In the genomic region with DNA sequence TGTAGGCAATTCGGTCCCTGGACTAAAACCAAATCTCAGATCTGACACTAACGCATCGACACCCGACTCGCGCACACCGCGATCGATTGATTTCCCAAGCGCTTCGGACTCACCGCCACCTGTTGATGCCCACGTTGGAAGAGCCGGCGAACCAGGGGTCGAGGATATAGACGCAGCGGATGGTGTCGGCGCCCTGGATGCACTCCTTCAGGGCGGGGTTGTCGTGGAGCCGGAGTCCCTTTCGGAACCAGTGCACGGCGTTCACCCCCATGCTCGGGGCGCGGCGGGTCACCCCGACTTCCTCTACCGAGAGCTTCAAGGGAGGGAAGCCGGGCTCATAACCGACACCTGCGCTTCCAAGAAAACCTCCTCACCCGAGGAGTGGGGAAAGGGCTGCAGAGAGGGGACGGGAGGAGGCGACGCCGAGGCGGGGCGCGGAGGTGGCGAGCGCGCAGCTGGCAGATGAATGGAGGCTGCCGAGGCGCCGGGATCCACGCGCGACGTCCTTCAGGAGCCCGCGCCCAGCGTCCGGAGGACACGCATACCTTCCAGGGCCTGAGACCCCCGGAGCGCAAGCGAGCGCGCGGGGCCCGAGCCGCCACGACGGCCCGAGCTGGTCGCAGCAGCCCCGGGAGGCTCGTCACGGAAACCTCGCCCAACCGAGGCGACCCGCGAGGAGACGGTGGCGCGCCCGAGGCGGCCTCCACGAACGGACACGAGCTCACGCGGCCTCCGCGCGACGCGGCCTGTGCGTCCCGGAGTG, we compare ENCODE assay signal across 8 mouse cellular contexts. TPM values are rescaled to one million over a fixed set of nuclear protein-coding genes. Genes with fewer than 3 reads are reported as not detected.
DNase-seq lines count a peak whose midpoint lies in the region; ATAC-seq and TF ChIP-seq lines count a peak whose summit lies in the region.

No protein-coding gene starts in this region.

- peak overlapping the region; percentile 99 for H3K4me2 ChIP-seq in forebrain, embryonic 11.5 days (ENCODE audit: low read depth, low read length, severe bottlenecking)
- peak overlapping the region; percentile 99 for H3K4me2 ChIP-seq in heart, embryonic 16.5 days (ENCODE audit: low read depth, low read length)

- no peaks in the 10 kb centered on the region for H3K4me1 ChIP-seq in G1E (ENCODE audit: insufficient read depth, low read depth, low read length)
- H3K4me1 ChIP-seq in brown adipose tissue, adult 24 weeks (ENCODE audit: control insufficient read depth, insufficient read depth, insufficient read length, low read length): 0 out of 2 replicates have a peak, but pooled peaks cover 2% of the 10 kb centered on the region
- H3K4me1 ChIP-seq in forebrain, embryonic 11.5 days (replicated peaks; ENCODE audit: control insufficient read depth, insufficient read depth, low read length): 0 out of 2 replicates have a peak, but pooled peaks cover 2% of the 10 kb centered on the region
- H3K4me1 ChIP-seq in heart, embryonic 16.5 days (ENCODE audit: control insufficient read depth, insufficient read depth, low read length): peaks cover 12% of the 10 kb centered on the region

- H3K36me3 ChIP-seq in G1E (replicated peaks): no peaks in the 10 kb centered on the region
- H3K36me3 ChIP-seq in forebrain, embryonic 11.5 days (ENCODE audit: control insufficient read depth, insufficient read depth, low read length): no peaks in the 10 kb centered on the region
- H3K36me3 ChIP-seq in heart, embryonic 16.5 days (ENCODE audit: control insufficient read depth, insufficient read depth): no peaks in the 10 kb centered on the region

- WGBS in forebrain, embryonic 11.5 days: under 1% methylated on average over 95 of the region's 95 CpGs
- under 1% methylated on average over 95 of the region's 95 CpGs for WGBS in heart, embryonic 16.5 days

- no peaks in the 10 kb centered on the region for H3K27me3 ChIP-seq in G1E (ENCODE audit: insufficient read depth, low read length)
- H3K27me3 ChIP-seq in forebrain, embryonic 11.5 days (ENCODE audit: control insufficient read depth, insufficient read depth, low read length): no peaks in the 10 kb centered on the region
- H3K27me3 ChIP-seq in heart, embryonic 16.5 days (ENCODE audit: control insufficient read depth, insufficient read depth, low read length): no peaks in the 10 kb centered on the region

- no peak for DNase-seq in G1E (ENCODE audit: low spot score)
- DNase-seq in forebrain, embryonic 11.5 days (ENCODE audit: low spot score): no peak
- peak; percentile 28 to 41 for DNase-seq in layer of hippocampus, postnatal 14 days (ENCODE audit: low spot score in 2 of 2)
- peak; percentile 22 for DNase-seq in lung, postnatal 25 days (ENCODE audit: low spot score)
- peak; percentile 44 for DNase-seq in ovary, postnatal 36 days (ENCODE audit: low spot score)
- peak; percentile 44 for DNase-seq in urinary bladder, postnatal 25 days (ENCODE audit: low spot score)

- TF ChIP-seq CTCF in G1E (IDR thresholded peaks at IDR 0.05; ENCODE audit: low read depth, low read length): no peak

- peak overlapping the region; percentile 45; the same call in 1 of the 2 replicates for H3K27ac ChIP-seq in brown adipose tissue, adult 24 weeks (replicated peaks; ENCODE audit: low read depth, low read length)
- H3K27ac ChIP-seq in forebrain, embryonic 11.5 days (ENCODE audit: low read depth, low read length): no peak overlapping the region; the same call in 1 of the 2 replicates
- peak overlapping the region; percentile 47 for H3K27ac ChIP-seq in heart, embryonic 16.5 days (ENCODE audit: low read length)

- no peak for ATAC-seq in G1E (ENCODE audit: extremely low read depth, insufficient number of reproducible peaks, low FRiP score, poor library complexity, severe bottlenecking)
- peak; percentile 52 for ATAC-seq in forebrain, embryonic 11.5 days (replicated peaks; ENCODE audit: low FRiP score)
- ATAC-seq in heart, embryonic 16.5 days (replicated peaks; ENCODE audit: extremely low read depth, insufficient read depth, low FRiP score): peak; percentile 29

- H3K9me3 ChIP-seq in G1E (replicated peaks): peaks cover 30% of the 10 kb centered on the region
- no peaks in the 10 kb centered on the region for H3K9me3 ChIP-seq in forebrain, embryonic 11.5 days (ENCODE audit: control insufficient read depth, low read length)
- no peaks in the 10 kb centered on the region for H3K9me3 ChIP-seq in heart, embryonic 16.5 days (replicated peaks; ENCODE audit: control insufficient read depth, low read length)

- peak overlapping the region; percentile 30; the same call in 1 of the 2 replicates for H3K4me3 ChIP-seq in G1E (ENCODE audit: low read depth, low read length)
- H3K4me3 ChIP-seq in brown adipose tissue, adult 24 weeks (ENCODE audit: insufficient read depth, low read depth, low read length): peak overlapping the region; percentile 76
- H3K4me3 ChIP-seq in forebrain, embryonic 11.5 days (ENCODE audit: low read depth, low read length): peak overlapping the region; percentile 87
- peak overlapping the region; percentile 77 for H3K4me3 ChIP-seq in heart, embryonic 16.5 days (ENCODE audit: low read length)

- peak overlapping the region; percentile 75 for H3K9ac ChIP-seq in forebrain, embryonic 11.5 days (ENCODE audit: low read length)
- peak overlapping the region; percentile 82 for H3K9ac ChIP-seq in heart, embryonic 16.5 days (ENCODE audit: low read length)

RNA-seq across cellular contexts. Expression of a gene that starts 0.5 kb away (rescaled TPM):
- not detected in 2 replicates for total RNA-seq in G1E (2014; fragmentation: Nextera tagmentation)
- 0.11 and 1.1 TPM in 2 replicates for total RNA-seq in G1E (2017)
- polyA plus RNA-seq in G1E (2012): not detected in 2 replicates
- 5.5 and 11.8 TPM in 2 replicates for polyA plus RNA-seq in brown adipose tissue, adult 24 weeks (2012; ENCODE audit: insufficient read depth, insufficient read length, missing spikeins)
- 33.8 and 38.5 TPM in 2 replicates for polyA plus RNA-seq in forebrain, embryonic 11.5 days (2014; fragmentation: Nextera tagmentation; extraction: Ambion mirVana)
- 18.2 and 19.7 TPM in 2 replicates for polyA plus RNA-seq in heart, embryonic 16.5 days (2015; fragmentation: Nextera tagmentation; extraction: Ambion mirVana)
- 10 to 100 TPM; 11.9 to 12.1 TPM for total RNA-seq in layer of hippocampus, postnatal 14 days (2021)

RNA-seq across cellular contexts. Expression of a gene that starts 56.6 kb away (rescaled TPM):
- 13.8 and 15.4 TPM in 2 replicates for total RNA-seq in G1E (2014; fragmentation: Nextera tagmentation)
- total RNA-seq in G1E (2017): 28.3 and 35.3 TPM in 2 replicates
- 0.54 and 0.59 TPM in 2 replicates for polyA plus RNA-seq in G1E (2012)
- 22.4 and 29.5 TPM in 2 replicates for polyA plus RNA-seq in brown adipose tissue, adult 24 weeks (2012; ENCODE audit: insufficient read depth, insufficient read length, missing spikeins)
- 25.5 and 30.4 TPM in 2 replicates for polyA plus RNA-seq in forebrain, embryonic 11.5 days (2014; fragmentation: Nextera tagmentation; extraction: Ambion mirVana)
- 13.6 and 15.0 TPM in 2 replicates for polyA plus RNA-seq in heart, embryonic 16.5 days (2015; fragmentation: Nextera tagmentation; extraction: Ambion mirVana)
- 10 to 100 TPM; 15.7 to 16.9 TPM for total RNA-seq in layer of hippocampus, postnatal 14 days (2021)

Comparison
In these comparisons a context has a peak if more than half of its experiments do, and no peak if none do; other contexts are left out.
1. DNase-seq: peak in layer of hippocampus, postnatal 14 days (2 of 2), lung, postnatal 25 days (single experiment), ovary, postnatal 36 days (single experiment) and urinary bladder, postnatal 25 days (single experiment); none in G1E (single experiment) and forebrain, embryonic 11.5 days (single experiment).
2. H3K4me3 ChIP-seq: peak in every context shown above with its lines; median percentile 87 in forebrain, embryonic 11.5 days; 77 in heart, embryonic 16.5 days; 76 in brown adipose tissue, adult 24 weeks; 30 in G1E.